Mouse (Mus musculus) mouse trophoblast stem cell (cell line): ENCODE measurements around the gene Mtg2.

Experiments used
- in situ Hi-C, 2 experiments: fragments of 300-500 bp; cut with MseI, MboI; formaldehyde crosslinking; loops; 2 replicates in 1 of 2; 3 replicates in 1 of 2; pipeline ENCODE4 v1.15.1; 2025

Gene Mtg2

GRCm38 (mm10) chr2:180051986-180052733 is 18.2 kb upstream of the Mtg2 start:
- in situ Hi-C loops, result loop anchor here in 1 of 2 experiments (5.0 kb wide), 1 partner anchor 130 kb away; no protein-coding TSS in a partner anchor

GRCm38 (mm10) chr2:180053001-180053400 is 17.4 kb upstream of the Mtg2 start:
- in situ Hi-C loops, result loop anchor here in 1 of 2 experiments (5.0 kb wide), 1 partner anchor 131 kb away; no protein-coding TSS in a partner anchor

GRCm38 (mm10) chr2:180063338-180064131 is 6.9 kb upstream of the Mtg2 start:
- in situ Hi-C loops, result no loop called here

- in situ Hi-C loops, result no loop called here
These were observed 463 bp upstream of the Mtg2 start for GRCm38 (mm10) chr2:180069770-180070480.

GRCm38 (mm10) chr2:180071671-180072070 is 1.3 kb downstream of the Mtg2 start:
- in situ Hi-C loops, result no loop called here

- in situ Hi-C loops, result no loop called here
These were observed 2.5 kb downstream of the Mtg2 start for GRCm38 (mm10) chr2:180072886-180073285.

- in situ Hi-C loops, result no loop called here
These were observed 7.2 kb downstream of the Mtg2 start for GRCm38 (mm10) chr2:180077622-180078021.

- in situ Hi-C loops, result no loop called here
These were observed 10.3 kb downstream of the Mtg2 start for GRCm38 (mm10) chr2:180080680-180081079.

GRCm38 (mm10) chr2:180083063-180083462 is 12.7 kb downstream of the Mtg2 start:
- in situ Hi-C loops, result no loop called here

GRCm38 (mm10) chr2:180084565-180084964 is 14.2 kb downstream of the Mtg2 start:
- in situ Hi-C loops, result no loop called here

GRCm38 (mm10) chr2:180085926-180086636 is 15.7 kb downstream of the Mtg2 start:
- in situ Hi-C loops, result no loop called here

- in situ Hi-C loops, result no loop called here
These were observed 16.2 kb downstream of the Mtg2 start for GRCm38 (mm10) chr2:180086637-180087027.

- in situ Hi-C loops, result no loop called here
These were observed 17.1 kb downstream of the Mtg2 start for GRCm38 (mm10) chr2:180087472-180087871.

- in situ Hi-C loops, result no loop called here
These were observed 19.9 kb downstream of the Mtg2 start for GRCm38 (mm10) chr2:180090285-180090684.

GRCm38 (mm10) chr2:180095711-180096110 is 25.3 kb downstream of the Mtg2 start:
- in situ Hi-C loops, result no loop called here

- in situ Hi-C loops, result no loop called here
These were observed 27.2 kb downstream of the Mtg2 start for GRCm38 (mm10) chr2:180097585-180097984.

GRCm38 (mm10) chr2:180098167-180098566 is 27.8 kb downstream of the Mtg2 start:
- in situ Hi-C loops, result no loop called here

GRCm38 (mm10) chr2:180099529-180099928 is 29.1 kb downstream of the Mtg2 start:
- in situ Hi-C loops, result no loop called here

- in situ Hi-C loops, result no loop called here
These were observed 33.0 kb downstream of the Mtg2 start for GRCm38 (mm10) chr2:180103151-180103977.

GRCm38 (mm10) chr2:180103978-180104658 is 33.7 kb downstream of the Mtg2 start, which contains the start of gene Hrh3:
Hrh3 (minus strand) TSS chr2:180104488.
- in situ Hi-C loops, result no loop called here
